Mouse (Mus musculus): ENCODE measurements around the gene Neurod1. TPM values are rescaled to one million over a fixed set of nuclear protein-coding genes. Genes with fewer than 3 reads are reported as not detected.

Gene Neurod1
- polyA plus RNA-seq (2015; fragmentation: Illumina TruSeq; extraction: RNeasy Lipid Tissue Mini Kit (QIAGEN cat#74804); ENCODE audit: insufficient read depth, low read depth, low replicate concordance): 3.9 TPM

DNA sequence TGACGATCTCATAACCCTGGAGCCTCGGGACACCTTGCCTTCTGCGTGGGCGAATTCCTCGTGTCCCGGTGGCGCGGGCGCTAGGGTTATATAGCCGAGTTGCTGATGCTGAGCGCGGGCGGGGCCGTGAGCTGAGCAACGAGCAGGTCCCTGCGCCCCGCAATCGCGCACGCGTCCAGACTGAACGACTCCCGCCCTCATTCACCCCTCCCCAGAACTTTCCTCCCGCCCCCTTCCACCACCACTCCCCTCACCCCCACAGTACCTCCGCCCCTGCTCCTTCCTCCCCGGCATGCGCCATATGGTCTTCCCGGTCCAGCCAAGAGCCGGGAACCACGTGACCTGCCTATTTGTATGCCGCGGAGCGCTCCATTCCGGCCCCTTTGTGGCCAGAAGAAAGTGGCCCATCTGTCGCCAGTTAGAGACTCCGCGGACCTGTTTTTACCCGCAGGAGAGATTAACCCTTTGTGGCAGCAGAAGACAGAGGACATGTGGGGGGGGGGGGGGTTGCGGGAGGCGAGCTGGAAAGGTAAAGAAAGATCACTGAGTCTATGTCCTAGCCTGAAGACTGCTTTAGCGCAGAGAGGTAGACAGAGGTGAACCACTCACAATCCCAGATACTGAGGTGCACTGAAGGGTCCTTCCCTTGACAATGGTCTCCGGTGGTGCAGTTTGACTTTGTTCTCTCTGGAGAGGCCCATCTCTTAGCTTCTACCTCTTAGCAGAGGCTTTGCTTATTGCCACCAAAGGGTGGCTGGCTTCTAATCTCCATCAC, at the start of gene Neurod1, which contains the start of gene Cerkl:
Gene Neurod1 (minus strand): TSS at position 177 of the 775 bp plus-strand sequence.
Gene Cerkl (minus strand): TSS at position 211 of the 775 bp plus-strand sequence.

Other genes starting within 250 kb of the Neurod1 start
- gene Itga4, start 201.3 kb downstream of the Neurod1 start, polyA plus RNA-seq (2015; fragmentation: Illumina TruSeq; extraction: RNeasy Lipid Tissue Mini Kit (QIAGEN cat#74804); ENCODE audit: insufficient read depth, low read depth, low replicate concordance): 1.1 TPM
- gene Cerkl, start within 50 bp of the Neurod1 start, polyA plus RNA-seq (2015; fragmentation: Illumina TruSeq; extraction: RNeasy Lipid Tissue Mini Kit (QIAGEN cat#74804); ENCODE audit: insufficient read depth, low read depth, low replicate concordance): 2.3 TPM
- gene Itprid2, start 178.6 kb upstream of the Neurod1 start, polyA plus RNA-seq (2015; fragmentation: Illumina TruSeq; extraction: RNeasy Lipid Tissue Mini Kit (QIAGEN cat#74804); ENCODE audit: insufficient read depth, low read depth, low replicate concordance): 33.2 TPM